Mouse (Mus musculus): Measurements from ENCODE around the gene Gsdma3. TPM values are rescaled to one million over a fixed set of nuclear protein-coding genes. Genes with fewer than 3 reads are reported as not detected.
A peak's percentile ranks its signal among the peaks of the same experiment; 100 is the strongest.

The Gsdma3 gene
- polyA plus RNA-seq, 1 experiment: not detected

GRCm38 (mm10) chr11:98584146-98584545, 42.0 kb upstream of the Gsdma3 start:
- Histone ChIP-seq H3ac (ENCODE audit: control insufficient read depth, insufficient read length) (no peak overlapping the region), H3K4me3 (no peak overlapping the region), H3K27me3 (ENCODE audit: control insufficient read depth, insufficient read depth, insufficient read length) (no peaks in the 10 kb centered on the region), H3K36me3 (ENCODE audit: control insufficient read depth, insufficient read depth) (peaks cover 7% of the 10 kb centered on the region), H3K79me2 (ENCODE audit: control insufficient read depth, insufficient read depth) (peaks cover 20% of the 10 kb centered on the region), H3K4me2 (ENCODE audit: low read depth) (no peak overlapping the region)
- TF ChIP-seq MYOG (IDR thresholded peaks at IDR 0.05; ENCODE audit: control insufficient read depth in 1 of 3, insufficient read depth in 1 of 3, insufficient read length in 2 of 3, low read depth in 2 of 3) (no peak), MYOD1 (IDR thresholded peaks at IDR 0.05; ENCODE audit: control insufficient read depth in 1 of 3, insufficient read length in 2 of 3, low read depth in 2 of 3) (no peak), MAX (IDR thresholded peaks at IDR 0.05; ENCODE audit: low read depth) (no peak), POLR2A (IDR thresholded peaks at IDR 0.05; ENCODE audit: insufficient read length, low read depth) (no peak), SRF (IDR thresholded peaks at IDR 0.05; ENCODE audit: control insufficient read depth, insufficient read length, low read depth) (no peak), USF1 (IDR thresholded peaks at IDR 0.05; ENCODE audit: low read depth) (no peak), TCF3 (IDR thresholded peaks at IDR 0.05; ENCODE audit: insufficient read length, low read depth) (no peak)

- Histone ChIP-seq H3K4me3 (no peak overlapping the region), H3K27me3 (ENCODE audit: control insufficient read depth, insufficient read depth, insufficient read length) (no peaks in the 10 kb centered on the region), H3K4me2 (ENCODE audit: low read depth) (no peak overlapping the region), H3ac (ENCODE audit: control insufficient read depth, insufficient read length) (no peak overlapping the region), H3K79me2 (ENCODE audit: control insufficient read depth, insufficient read depth) (peaks cover 20% of the 10 kb centered on the region), H3K36me3 (ENCODE audit: control insufficient read depth, insufficient read depth) (peaks cover 7% of the 10 kb centered on the region)
- no peak for TF ChIP-seq MYOD1 (IDR thresholded peaks at IDR 0.05; ENCODE audit: control insufficient read depth in 1 of 3, insufficient read length in 2 of 3, low read depth in 2 of 3)
These were observed 41.5 kb upstream of the Gsdma3 start for GRCm38 (mm10) chr11:98584629-98585177.

DNA sequence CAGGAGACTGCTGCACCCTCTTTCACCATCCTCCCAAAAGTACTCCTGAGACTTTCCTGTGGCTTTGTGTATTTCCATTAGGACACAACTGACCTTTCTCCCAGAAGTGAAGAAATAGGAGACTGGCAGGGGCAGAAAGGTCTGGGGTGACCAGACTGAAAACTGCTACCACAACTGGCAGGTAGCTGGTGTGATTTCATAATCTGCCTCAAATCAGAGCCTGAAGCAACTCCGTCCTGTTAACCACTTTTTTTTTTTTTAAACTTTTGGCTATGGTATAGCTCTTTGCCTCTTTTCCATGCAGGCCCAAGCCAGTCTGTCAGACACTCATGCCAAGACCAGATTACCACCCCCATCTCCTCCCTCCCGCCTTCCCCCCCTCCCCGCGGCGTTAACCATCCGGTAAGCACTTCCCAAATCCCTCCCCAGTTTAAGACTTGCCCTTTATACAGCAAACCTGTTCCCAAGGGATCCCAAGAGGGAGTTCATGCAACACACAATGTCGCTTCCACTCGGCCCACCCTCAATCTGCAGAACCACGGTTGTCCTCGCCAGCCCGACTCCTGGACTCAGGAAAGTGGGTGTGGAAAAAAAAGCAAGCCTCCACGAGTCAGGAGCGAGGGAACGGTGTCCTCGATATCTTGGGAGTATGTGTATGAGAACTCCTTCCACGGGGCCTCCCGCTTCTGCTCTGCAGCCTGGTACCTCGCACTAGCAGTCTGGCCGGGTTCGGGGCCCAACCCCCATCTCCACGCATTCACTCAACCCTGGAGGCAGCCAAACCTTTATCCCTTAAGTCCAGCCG, 39.9 kb upstream of the Gsdma3 start:
- Histone ChIP-seq H3K79me2 (ENCODE audit: control insufficient read depth, insufficient read depth) (peaks cover 20% of the 10 kb centered on the region), H3K36me3 (ENCODE audit: control insufficient read depth, insufficient read depth) (peaks cover 7% of the 10 kb centered on the region), H3K27me3 (ENCODE audit: control insufficient read depth, insufficient read depth, insufficient read length) (peaks cover 8% of the 10 kb centered on the region), H3ac (ENCODE audit: control insufficient read depth, insufficient read length) (peak overlapping the region; percentile 83), H3K4me3 (peak overlapping the region; percentile 77), H3K4me2 (ENCODE audit: low read depth) (peak overlapping the region; percentile 93)
- no peak for TF ChIP-seq E2F4 (IDR thresholded peaks at IDR 0.05; ENCODE audit: insufficient read depth)
- no peak for TF ChIP-seq MYOG (IDR thresholded peaks at IDR 0.05; ENCODE audit: control insufficient read depth in 1 of 3, insufficient read depth in 1 of 3, insufficient read length in 2 of 3, low read depth in 2 of 3)

DNA sequence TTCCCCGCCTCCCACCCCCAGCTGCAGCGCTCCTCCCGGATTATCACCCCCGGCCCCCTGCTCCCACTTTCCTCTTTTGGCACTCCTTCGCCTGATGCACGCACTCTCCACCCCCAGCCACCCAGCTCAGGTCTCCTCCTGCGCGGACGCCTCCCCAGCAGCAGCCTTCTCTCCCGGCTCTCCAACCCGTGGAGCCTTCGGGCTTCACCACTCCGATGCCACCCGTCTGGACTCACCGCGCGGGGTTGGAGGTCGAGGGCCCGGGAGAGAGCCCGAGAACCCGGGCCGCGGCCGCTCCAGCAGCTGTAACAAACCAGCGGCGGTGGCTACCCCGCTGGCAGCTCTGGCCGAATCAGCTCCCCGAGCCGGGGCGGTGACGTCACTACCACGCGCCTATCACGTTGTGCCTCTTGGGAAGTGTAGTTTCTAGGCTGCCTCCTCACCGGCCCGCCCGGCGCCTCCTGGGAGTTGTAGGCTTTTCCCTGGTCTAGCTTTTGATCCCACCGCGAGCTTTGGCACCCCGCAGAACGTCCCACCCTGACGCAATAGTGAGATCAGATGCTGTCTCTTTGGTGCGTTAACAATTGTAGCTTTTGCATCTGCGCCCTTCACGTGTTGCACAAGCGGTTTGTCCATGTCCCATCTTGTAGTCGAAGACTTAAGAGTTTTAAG, 39.1 kb upstream of the Gsdma3 start, which contains the start of gene Ormdl3:
Gene Ormdl3 (minus strand): TSS at position 477 of the 672 bp plus-strand sequence.
- Histone ChIP-seq H3K4me3 (peak within 1 kb of the TSS; percentile 77), H3K36me3 (ENCODE audit: control insufficient read depth, insufficient read depth) (peaks cover 7% of the 10 kb centered on the region), H3ac (ENCODE audit: control insufficient read depth, insufficient read length) (peak within 1 kb of the TSS; percentile 83), H3K4me2 (ENCODE audit: low read depth) (peak within 1 kb of the TSS; percentile 93), H3K27me3 (ENCODE audit: control insufficient read depth, insufficient read depth, insufficient read length) (peaks cover 12% of the 10 kb centered on the region), H3K79me2 (ENCODE audit: control insufficient read depth, insufficient read depth) (peaks cover 20% of the 10 kb centered on the region)
- TF ChIP-seq USF1 (IDR thresholded peaks at IDR 0.05; ENCODE audit: low read depth) (peak; percentile 0), SRF (IDR thresholded peaks at IDR 0.05; ENCODE audit: control insufficient read depth, insufficient read length, low read depth) (peak; percentile 77), TCF3 (IDR thresholded peaks at IDR 0.05; ENCODE audit: insufficient read length, low read depth) (no peak), TCF12 (IDR thresholded peaks at IDR 0.05; ENCODE audit: insufficient read depth, poor library complexity, severe bottlenecking) (no peak), POLR2A (IDR thresholded peaks at IDR 0.05; ENCODE audit: insufficient read length, low read depth) (peak; percentile 64), REST (IDR thresholded peaks at IDR 0.05; ENCODE audit: insufficient read depth, insufficient read length) (no peak), E2F4 (IDR thresholded peaks at IDR 0.05; ENCODE audit: insufficient read depth) (no peak), POLR2AphosphoS2 (IDR thresholded peaks at IDR 0.05; ENCODE audit: insufficient read length, low read depth) (peak; percentile 64), CEBPB (IDR thresholded peaks at IDR 0.05; ENCODE audit: insufficient read depth, poor library complexity, severe bottlenecking) (peak; percentile 77), MYOD1 (IDR thresholded peaks at IDR 0.05; ENCODE audit: control insufficient read depth in 1 of 3, insufficient read length in 2 of 3, low read depth in 2 of 3) (peak in 1 of 3 experiments; percentile 25), MYOG (IDR thresholded peaks at IDR 0.05; ENCODE audit: control insufficient read depth in 1 of 3, insufficient read depth in 1 of 3, insufficient read length in 2 of 3, low read depth in 2 of 3) (peak in 1 of 3 experiments; percentile 28), MAX (IDR thresholded peaks at IDR 0.05; ENCODE audit: low read depth) (peak; percentile 61)

Data from myocyte (in vitro differentiated cells).